ENCODE assay signal across 12 mouse cellular contexts in the genomic region with DNA sequence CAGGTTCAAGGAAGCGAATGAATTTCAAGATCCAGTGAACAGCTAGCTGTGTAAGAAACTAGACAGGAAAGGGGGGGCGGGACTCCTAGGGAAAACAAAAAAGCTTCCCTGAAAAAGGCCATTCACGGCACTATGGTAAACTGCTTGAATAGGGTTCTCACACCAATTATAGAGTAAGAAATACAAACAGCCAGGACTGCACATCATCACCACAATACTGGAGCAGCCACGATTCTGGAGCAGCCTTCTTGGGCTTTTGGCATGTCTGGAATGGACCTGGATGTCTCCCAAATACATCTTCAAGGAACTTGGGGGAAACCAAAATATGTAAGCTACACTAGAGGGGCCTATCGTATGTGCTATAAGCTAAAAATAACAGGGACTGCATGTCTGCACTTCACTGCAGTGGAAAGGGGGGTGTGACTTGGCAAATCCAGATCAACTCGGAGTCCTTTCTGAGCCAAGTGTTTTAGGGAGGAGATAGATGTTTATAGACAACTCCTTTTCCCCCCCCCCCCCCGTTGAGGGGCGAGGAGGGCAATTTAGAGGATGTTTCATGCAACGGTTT. TPM values are rescaled to one million over a fixed set of nuclear protein-coding genes. Genes with fewer than 3 reads are reported as not detected.
A peak's percentile ranks its signal among the peaks of the same experiment; 100 is the strongest.
DNase-seq lines count a peak whose midpoint lies in the region; ATAC-seq and TF ChIP-seq lines count a peak whose summit lies in the region.
"Had no signal": no experiment of that assay in that cellular context is flagged by ENCODE, and none has a peak within 500 bp of the region (broad histone marks: within the 10 kb centered on the region; RNA-seq: fewer than 3 reads in every experiment).

No protein-coding gene starts in this region.

- intact Hi-C loops in gastrocnemius, postnatal 36 days (cut with DNase I), result no loop called here

- no peaks in the 10 kb centered on the region for H3K9me3 ChIP-seq in lung, embryonic 14.5 days (ENCODE audit: low read depth, low read length)
- no peaks in the 10 kb centered on the region for H3K9me3 ChIP-seq in heart, embryonic 16.5 days (replicated peaks; ENCODE audit: control insufficient read depth, low read length)
- H3K9me3 ChIP-seq in stomach, embryonic 14.5 days (ENCODE audit: control insufficient read depth, low read depth, low read length), result no peaks in the 10 kb centered on the region
- no peaks in the 10 kb centered on the region for H3K9me3 ChIP-seq in midbrain, embryonic 16.5 days (replicated peaks; ENCODE audit: control insufficient read depth, low read length, poor library complexity, severe bottlenecking)

- no peaks in the 10 kb centered on the region for H3K27me3 ChIP-seq in lung, embryonic 14.5 days (ENCODE audit: insufficient read depth, low read length)
- H3K27me3 ChIP-seq in heart, embryonic 16.5 days (ENCODE audit: control insufficient read depth, insufficient read depth, low read length), result no peaks in the 10 kb centered on the region
- no peaks in the 10 kb centered on the region for H3K27me3 ChIP-seq in stomach, embryonic 14.5 days (ENCODE audit: control insufficient read depth, insufficient read depth, low read length)
- H3K27me3 ChIP-seq in midbrain, embryonic 16.5 days (ENCODE audit: control insufficient read depth, insufficient read depth, low read depth, low read length), result no peaks in the 10 kb centered on the region
- H3K27me3 ChIP-seq: megakaryocyte, embryonic 14.5 days had no signal

- no peaks in the 10 kb centered on the region for H3K4me1 ChIP-seq in lung, embryonic 14.5 days (ENCODE audit: insufficient read depth)
- peaks cover 17% of the 10 kb centered on the region for H3K4me1 ChIP-seq in heart, embryonic 16.5 days (ENCODE audit: control insufficient read depth, insufficient read depth, low read length)
- no peaks in the 10 kb centered on the region for H3K4me1 ChIP-seq in stomach, embryonic 14.5 days (ENCODE audit: control insufficient read depth, insufficient read depth, low read length)
- no peaks in the 10 kb centered on the region for H3K4me1 ChIP-seq in midbrain, embryonic 16.5 days (ENCODE audit: control insufficient read depth, insufficient read depth, low read length)

- no peak overlapping the region for H3K4me3 ChIP-seq in lung, embryonic 14.5 days (ENCODE audit: low read depth, low read length)
- no peak overlapping the region for H3K4me3 ChIP-seq in heart, embryonic 16.5 days (ENCODE audit: low read length)
- no peak overlapping the region for H3K4me3 ChIP-seq in stomach, embryonic 14.5 days (ENCODE audit: low read depth, low read length)
- no peak overlapping the region for H3K4me3 ChIP-seq in midbrain, embryonic 16.5 days (ENCODE audit: low read depth, low read length)
- H3K4me3 ChIP-seq: megakaryocyte, embryonic 14.5 days had no signal

- ATAC-seq in lung, embryonic 14.5 days (ENCODE audit: insufficient read depth), result peak; percentile 93
- peak; percentile 80 for ATAC-seq in heart, embryonic 16.5 days (replicated peaks; ENCODE audit: extremely low read depth, insufficient read depth, low FRiP score)
- ATAC-seq in stomach, embryonic 14.5 days (ENCODE audit: insufficient number of reproducible peaks, insufficient read depth, low FRiP score, low read depth), result peak; percentile 63; the same call in 1 of the 2 replicates
- ATAC-seq in midbrain, embryonic 16.5 days, result no peak
- ATAC-seq: activated CD4-positive, CD25-positive, alpha-beta regulatory T cell, adult 4 months had no signal

- H3K9ac ChIP-seq in lung, embryonic 14.5 days, result no peak overlapping the region
- peak overlapping the region; percentile 7; the same call in 1 of the 2 replicates for H3K9ac ChIP-seq in heart, embryonic 16.5 days (ENCODE audit: low read length)
- H3K9ac ChIP-seq in stomach, embryonic 14.5 days (replicated peaks; ENCODE audit: low read depth, low read length), result no peak overlapping the region
- no peak overlapping the region for H3K9ac ChIP-seq in midbrain, embryonic 16.5 days (ENCODE audit: low read depth, low read length)

- TF ChIP-seq CTCF in lung, embryonic 14.5 days (IDR thresholded peaks at IDR 0.05; ENCODE audit: low read depth), result no peak

- H3K27ac ChIP-seq in lung, embryonic 14.5 days (ENCODE audit: low read depth), result peak overlapping the region; percentile 32; the same call in 1 of the 2 replicates
- peak overlapping the region; percentile 90 for H3K27ac ChIP-seq in heart, embryonic 16.5 days (ENCODE audit: low read length)
- H3K27ac ChIP-seq in stomach, embryonic 14.5 days (ENCODE audit: low read length), result no peak overlapping the region; the same call in 1 of the 2 replicates
- no peak overlapping the region for H3K27ac ChIP-seq in midbrain, embryonic 16.5 days (ENCODE audit: low read length)

- DNase-seq in gastrocnemius, adult 18-20 months (ENCODE audit: low spot score), result peak; percentile 48
- no peak for DNase-seq in gastrocnemius, postnatal 36 days
- peak; percentile 78 for DNase-seq in lung, embryonic 14.5 days
- DNase-seq in lung, postnatal 25 days (ENCODE audit: low spot score), result no peak
- no peak for DNase-seq in liver
- DNase-seq: left cerebral cortex, postnatal 4 days; thymus, postnatal 25 days had no signal

- H3K4me2 ChIP-seq in lung, embryonic 14.5 days, result no peak overlapping the region
- H3K4me2 ChIP-seq in heart, embryonic 16.5 days (ENCODE audit: low read depth, low read length), result peak overlapping the region; percentile 42; the same call in 1 of the 2 replicates
- no peak overlapping the region for H3K4me2 ChIP-seq in stomach, embryonic 14.5 days (replicated peaks; ENCODE audit: low read depth, low read length)
- H3K4me2 ChIP-seq in midbrain, embryonic 16.5 days (ENCODE audit: low read length), result no peak overlapping the region

- H3K36me3 ChIP-seq in lung, embryonic 14.5 days (ENCODE audit: insufficient read depth), result no peaks in the 10 kb centered on the region
- H3K36me3 ChIP-seq in heart, embryonic 16.5 days (ENCODE audit: control insufficient read depth, insufficient read depth), result no peaks in the 10 kb centered on the region
- no peaks in the 10 kb centered on the region for H3K36me3 ChIP-seq in stomach, embryonic 14.5 days (ENCODE audit: control insufficient read depth, insufficient read depth, low read length)
- H3K36me3 ChIP-seq in midbrain, embryonic 16.5 days (ENCODE audit: control insufficient read depth, insufficient read depth, low read length), result no peaks in the 10 kb centered on the region

- 40% methylated on average over 9 of the region's 9 CpGs for WGBS in lung, embryonic 14.5 days
- WGBS in heart, embryonic 16.5 days, result 25% methylated on average over 9 of the region's 9 CpGs
- 42% methylated on average over 9 of the region's 9 CpGs for WGBS in stomach, embryonic 14.5 days
- WGBS in midbrain, embryonic 16.5 days, result 60% methylated on average over 9 of the region's 9 CpGs

RNA-seq across cellular contexts. Expression of a gene that starts 21.0 kb away (rescaled TPM):
- 10 to 100 TPM; 42.4 to 45.3 TPM for total RNA-seq in gastrocnemius, adult 18-20 months (2021)
- total RNA-seq in gastrocnemius, postnatal 36 days (2021), result 10 to 100 TPM; 32.6 to 34.5 TPM
- polyA plus RNA-seq in lung, embryonic 14.5 days (2014; fragmentation: Nextera tagmentation; extraction: Ambion mirVana), result 67.9 and 72.7 TPM in 2 replicates
- polyA plus RNA-seq in heart, embryonic 16.5 days (2015; fragmentation: Nextera tagmentation; extraction: Ambion mirVana), result 47.8 and 56.4 TPM in 2 replicates
- 65.2 and 68.0 TPM in 2 replicates for polyA plus RNA-seq in stomach, embryonic 14.5 days (2014; fragmentation: Nextera tagmentation; extraction: Ambion mirVana)
- polyA plus RNA-seq in midbrain, embryonic 16.5 days (2015; fragmentation: Nextera tagmentation; extraction: Ambion mirVana), result 38.7 and 42.6 TPM in 2 replicates

Comparison
In these comparisons a context has a peak if more than half of its experiments do, and no peak if none do; other contexts are left out.
1. DNase-seq: peak in gastrocnemius, adult 18-20 months (single experiment) and lung, embryonic 14.5 days (single experiment); none in gastrocnemius, postnatal 36 days (0 of 2), lung, postnatal 25 days (single experiment) and liver (single experiment).
2. H3K27ac ChIP-seq: peak in lung, embryonic 14.5 days (single experiment) and heart, embryonic 16.5 days (single experiment); none in stomach, embryonic 14.5 days (single experiment) and midbrain, embryonic 16.5 days (single experiment).